Mouse (Mus musculus) testis, postnatal 10 days (tissue): ENCODE measurements around the gene Ddx42.

ENCODE experiments used
- DNase-seq: peaks from one replicate; pipeline ENCODE4 v3.0.0; 2021; ENCODE audit warnings: low spot score

The Ddx42 gene

GRCm38 (mm10) chr11:106268326-106269059 lies 51.8 kb downstream of the Ddx42 start:
- peak; percentile 79 for DNase-seq

DNA sequence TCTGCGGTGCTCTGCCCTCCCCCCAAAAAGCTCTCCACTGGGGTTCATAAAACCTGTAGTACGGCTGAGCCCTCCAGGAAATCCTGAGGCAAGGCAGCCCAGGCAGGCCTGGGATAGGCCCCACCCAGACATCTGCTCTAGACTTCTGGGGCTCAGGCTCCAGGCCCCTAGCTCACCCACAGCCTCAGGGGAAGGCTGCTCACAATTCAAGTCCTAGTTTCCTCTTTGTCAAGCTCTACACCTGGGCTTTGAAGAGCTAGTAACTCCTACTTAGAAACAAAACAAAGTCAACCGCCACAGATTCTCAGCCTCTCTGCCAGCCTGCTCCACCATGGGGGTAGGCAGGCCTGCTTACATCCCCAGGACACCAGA lies 52.3 kb downstream of the Ddx42 start:
- no peak for DNase-seq

DNA sequence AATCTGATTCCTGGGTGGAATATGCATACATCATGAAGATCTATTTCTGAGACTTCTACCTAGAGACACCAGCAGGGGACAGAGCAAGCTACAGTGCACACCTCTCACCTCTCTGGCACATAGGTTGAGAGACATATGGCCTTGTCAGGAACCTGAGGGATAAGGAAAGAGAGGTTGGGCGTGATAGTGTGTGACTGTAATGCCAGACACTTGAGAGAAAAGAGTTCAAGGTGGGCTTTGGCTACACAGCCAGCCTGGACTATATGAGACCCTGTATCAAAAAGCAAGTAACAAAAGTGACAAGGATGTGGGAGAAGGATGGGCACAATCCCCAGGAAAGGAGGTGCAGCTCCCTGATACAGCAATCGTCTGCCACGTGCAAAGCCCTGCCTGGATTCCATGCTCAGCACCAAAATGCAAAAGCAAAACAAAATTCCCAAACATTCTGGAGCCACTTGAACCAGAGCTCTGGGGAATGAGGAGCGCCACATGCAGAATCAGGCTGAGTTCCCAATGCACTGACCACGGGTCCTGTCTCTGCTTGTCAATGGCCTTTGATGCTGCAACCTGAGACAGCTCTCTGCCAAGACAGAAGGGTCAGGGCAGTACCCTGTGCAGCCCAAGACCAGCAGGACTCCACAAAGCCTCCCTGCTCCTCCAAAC lies 54.5 kb downstream of the Ddx42 start:
- DNase-seq = no peak

- peak; percentile 70 for DNase-seq
These were observed 55.3 kb downstream of the Ddx42 start for GRCm38 (mm10) chr11:106271794-106272643.

GRCm38 (mm10) chr11:106272644-106273310 lies 56.1 kb downstream of the Ddx42 start, which contains the start of gene Smarcd2:
Gene Smarcd2 (minus strand): TSS chr11:106272972.
- DNase-seq = peak; percentile 99

DNA sequence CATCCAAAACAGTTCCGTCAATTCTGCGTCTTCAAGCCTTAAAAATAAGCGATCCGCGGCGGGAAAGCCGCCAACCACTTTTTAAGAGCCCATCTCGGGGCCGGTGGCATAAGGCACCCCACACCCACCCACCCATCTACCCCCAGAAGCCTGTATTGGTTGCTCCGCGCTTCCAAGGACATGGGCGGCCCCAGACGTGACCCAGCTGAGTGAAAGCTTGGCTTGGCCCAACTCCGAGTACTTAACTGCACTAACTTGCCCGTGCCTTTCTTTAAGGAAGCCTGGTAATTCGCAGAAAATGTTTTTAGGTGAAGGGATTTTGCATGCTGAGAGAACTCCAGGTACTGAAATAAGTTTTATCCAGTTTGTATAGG lies 56.6 kb downstream of the Ddx42 start:
- peak; percentile 62 for DNase-seq

- DNase-seq = no peak
These were observed 57.1 kb downstream of the Ddx42 start for GRCm38 (mm10) chr11:106273811-106274210.

DNA sequence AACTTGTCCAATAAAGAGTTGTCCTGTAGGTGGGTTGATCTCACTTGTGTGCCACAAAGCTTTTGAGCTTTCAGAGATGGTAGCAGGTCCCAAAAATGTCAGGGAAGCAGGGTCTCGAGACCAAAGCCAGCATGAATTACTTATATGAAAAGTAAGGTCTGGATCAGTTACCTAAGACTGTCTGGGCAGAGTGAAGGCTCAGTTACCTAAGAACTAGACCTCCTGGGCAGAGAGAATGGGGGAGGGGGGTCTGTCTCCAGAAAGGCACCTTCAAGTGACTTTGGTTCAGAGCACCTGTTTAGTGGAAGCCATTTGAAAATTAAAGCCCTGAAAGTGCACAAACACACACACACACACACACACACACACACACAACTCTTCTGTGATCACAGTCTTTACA lies 57.6 kb downstream of the Ddx42 start:
- no peak for DNase-seq

DNA sequence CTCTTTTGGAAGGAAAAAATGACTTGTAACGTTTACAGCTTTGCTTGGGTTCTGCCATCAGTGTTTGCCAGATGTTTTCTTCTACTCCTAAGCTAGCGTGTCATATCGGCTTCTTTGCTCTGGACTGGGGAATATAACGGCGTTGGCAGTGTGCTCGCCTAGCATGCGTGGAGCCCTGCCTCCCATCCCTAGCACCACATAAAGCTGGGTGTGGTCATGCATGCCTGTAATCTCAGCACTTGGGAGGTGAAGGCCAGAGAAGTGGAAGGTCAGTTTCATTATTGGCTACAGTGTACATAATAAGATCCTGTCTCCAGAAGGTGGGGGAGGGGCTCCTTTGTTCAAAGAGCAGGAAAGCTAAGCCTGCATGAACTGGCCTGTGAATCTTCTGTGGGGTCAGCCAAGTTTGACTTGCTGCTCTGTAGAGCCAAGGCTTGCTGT lies 58.3 kb downstream of the Ddx42 start:
- DNase-seq = peak; percentile 88

GRCm38 (mm10) chr11:106276454-106276853 lies 59.7 kb downstream of the Ddx42 start, which contains the start of gene Tcam1:
Gene Tcam1 (plus strand): TSS chr11:106276672.
- DNase-seq = peak; percentile 97

DNA sequence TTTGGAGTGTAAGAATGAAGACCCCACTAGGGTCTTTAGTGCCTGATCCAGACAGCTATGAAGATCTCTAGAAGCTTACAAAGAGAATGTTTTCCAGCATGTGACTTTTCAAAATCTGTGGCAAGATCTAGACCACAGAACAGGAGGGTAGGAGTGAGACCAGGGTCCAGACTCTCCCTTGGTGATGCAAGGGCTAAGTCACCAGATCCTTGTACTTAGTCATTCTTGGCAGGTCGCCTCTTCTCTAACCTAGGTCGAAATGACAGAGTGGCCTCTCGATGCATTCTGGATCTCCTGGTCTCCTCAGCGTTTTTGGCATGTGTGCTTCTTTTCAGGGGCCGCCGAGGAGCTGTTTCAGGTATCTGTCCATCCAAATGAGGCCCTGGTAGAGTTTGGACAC lies 65.7 kb downstream of the Ddx42 start:
- no peak for DNase-seq

- no peak for DNase-seq
These were observed 66.6 kb downstream of the Ddx42 start for GRCm38 (mm10) chr11:106283371-106283770.

DNA sequence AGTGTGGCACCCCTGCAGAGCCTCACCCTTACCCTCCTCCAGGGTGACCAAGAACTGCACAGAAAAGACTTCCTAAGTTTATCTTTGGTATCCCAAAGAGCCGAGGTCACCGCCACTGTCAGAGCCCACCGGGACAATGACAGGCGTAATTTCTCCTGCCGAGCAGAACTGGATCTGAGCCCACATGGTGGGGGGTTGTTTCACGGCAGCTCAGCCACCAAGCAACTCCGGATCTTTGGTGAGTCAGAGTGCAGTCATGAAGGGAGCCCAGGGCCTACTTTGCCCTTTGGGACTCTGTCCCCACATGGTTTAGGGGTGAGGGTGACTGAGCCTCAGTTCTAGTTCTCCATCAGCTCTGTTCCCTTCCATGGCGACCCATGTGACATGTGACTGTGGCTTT lies 67.4 kb downstream of the Ddx42 start:
- no peak for DNase-seq

GRCm38 (mm10) chr11:106286206-106286605 lies 69.5 kb downstream of the Ddx42 start:
- DNase-seq = no peak

DNA sequence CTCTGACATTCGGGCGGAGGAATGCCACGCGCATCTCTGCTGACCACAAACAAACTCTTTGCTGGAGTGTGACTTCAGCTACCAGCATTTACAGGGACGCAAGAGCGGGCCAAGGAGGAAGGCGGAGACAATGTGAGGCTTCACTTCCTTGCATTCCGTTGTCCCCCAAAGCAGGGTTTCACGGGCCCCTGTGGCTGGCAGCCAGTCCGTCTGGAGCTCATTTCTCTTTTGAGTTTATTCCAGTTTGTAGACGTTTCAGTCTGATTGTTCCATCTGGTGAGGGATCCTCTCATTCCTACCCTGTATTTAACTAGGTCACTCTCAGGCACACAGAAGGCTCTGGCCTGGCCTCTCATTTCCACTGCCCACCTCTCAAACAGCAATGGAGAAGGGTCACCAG lies 70.3 kb downstream of the Ddx42 start:
- no peak for DNase-seq

DNA sequence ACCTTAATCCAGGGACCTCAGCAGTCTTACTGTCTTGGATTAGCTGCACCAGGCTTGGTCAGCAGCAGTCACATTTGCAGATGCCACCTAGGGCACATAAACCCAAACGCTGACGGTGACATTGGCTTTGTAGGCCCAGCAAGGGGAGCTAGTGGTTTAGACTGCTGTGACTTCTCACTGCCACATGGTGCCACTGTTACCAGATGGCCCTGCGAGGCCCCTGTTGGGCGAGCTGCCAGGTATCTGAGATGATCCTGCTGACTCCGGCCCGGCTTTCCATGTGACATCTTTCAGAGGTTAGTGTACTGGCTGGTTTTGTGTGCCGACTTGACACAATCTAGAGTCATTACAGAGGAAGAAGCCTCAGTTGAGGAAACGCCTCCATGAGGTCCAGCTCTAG lies 72.6 kb downstream of the Ddx42 start:
- DNase-seq = peak; percentile 78

- DNase-seq = no peak
These were observed 73.7 kb downstream of the Ddx42 start for GRCm38 (mm10) chr11:106290376-106290775.

DNA sequence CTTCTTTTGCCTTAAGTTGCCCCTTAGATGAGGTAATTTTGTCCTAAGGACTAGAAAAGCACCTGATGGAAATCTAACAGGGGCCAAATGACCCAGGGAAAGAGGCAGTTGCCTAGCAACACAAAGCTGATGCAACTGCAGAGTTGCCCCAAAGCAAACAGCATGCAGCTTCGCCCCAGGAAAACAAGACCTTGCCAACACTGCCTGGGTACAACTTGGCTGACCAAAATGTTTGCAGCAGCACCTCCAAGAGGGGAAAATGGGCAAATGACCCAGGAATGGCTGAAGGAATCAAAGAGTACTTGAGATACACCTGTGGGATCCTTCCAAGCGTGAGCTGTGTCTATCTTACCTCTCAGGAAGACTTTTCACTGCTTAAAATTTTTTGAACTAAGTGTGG lies 75.1 kb downstream of the Ddx42 start:
- no peak for DNase-seq
